Mouse (Mus musculus) midbrain, embryonic 14.5 days (tissue): ENCODE data around the gene Dlg2. TPM values are rescaled to one million over a fixed set of nuclear protein-coding genes. Genes with fewer than 3 reads are reported as not detected.

Experiments
- ATAC-seq: fragments of 200-750 bp; cut with Nextera tagmentation; 2 replicates; pipeline ENCODE4 v1.8.0; 2017; ENCODE audit warnings: moderate number of reproducible peaks, moderate library complexity; ENCODE audit not compliant: low FRiP score, low TSS enrichment
- DNase-seq: peaks from one replicate; pipeline ENCODE4 v3.0.0-alpha.2; 2015
- H3K27ac ChIP-seq: fragments of 300-500 bp; sonication (generic); replicated peaks from 2 replicates; pipeline ENCODE4 v1.5.1; 2014; ENCODE audit warnings: mild to moderate bottlenecking, low read depth, low read length, moderate library complexity
- H3K27me3 ChIP-seq: fragments of 300-500 bp; sonication (generic); 2 replicates; pipeline ENCODE4 v1.6.1; 2014; ENCODE audit warnings: low read length, control low read depth, mixed read lengths; ENCODE audit not compliant: control insufficient read depth, insufficient read depth
- H3K36me3 ChIP-seq: fragments of 300-500 bp; sonication (generic); 2 replicates; pipeline ENCODE4 v1.6.1; 2014; ENCODE audit warnings: low read length, control low read depth; ENCODE audit not compliant: control insufficient read depth, insufficient read depth
- H3K4me1 ChIP-seq: fragments of 300-500 bp; sonication (generic); 2 replicates; pipeline ENCODE4 v1.6.1; 2014; ENCODE audit warnings: mild to moderate bottlenecking, antibody characterized with exemption, low read length, control low read depth; ENCODE audit not compliant: control insufficient read depth, insufficient read depth
- H3K4me2 ChIP-seq: fragments of 300-500 bp; sonication (generic); 2 replicates; pipeline ENCODE4 v1.6.1; 2014; ENCODE audit warnings: mild to moderate bottlenecking, low read length, moderate library complexity
- H3K4me3 ChIP-seq: fragments of 300-500 bp; sonication (generic); replicated peaks from 2 replicates; pipeline ENCODE4 v1.5.1; 2014; ENCODE audit warnings: low read depth, low read length
- H3K9ac ChIP-seq: fragments of 300-500 bp; sonication (generic); replicated peaks from 2 replicates; pipeline ENCODE4 v1.6.1; 2014; ENCODE audit warnings: mild to moderate bottlenecking, low read length, moderate library complexity
- H3K9me3 ChIP-seq: fragments of 300-500 bp; sonication (generic); 2 replicates; pipeline ENCODE4 v1.6.1; 2016; ENCODE audit warnings: low read length, control low read depth, mixed read lengths; ENCODE audit not compliant: control insufficient read depth
- WGBS: fragments of 180-500 bp; shearing (Covaris S2); extraction: QIAGEN DNeasy Blood & Tissue Kit; methylation state at CpG from one replicate; pipeline ENCODE4 v1.1.7; 2014; 5-methylcytosine and 5-hydroxymethylcytosine counted together
- polyA plus RNA-seq: library from polyadenylated mRNA; unstranded; fragments of >200 nt; fragmentation: Nextera tagmentation; extraction: Ambion mirVana; gene quantifications from 2 replicates; pipeline ENCODE4 v1.2.1, GENCODE M21; 2014

The Dlg2 gene
- polyA plus RNA-seq = 19.3 and 32.7 TPM in 2 replicates

DNA sequence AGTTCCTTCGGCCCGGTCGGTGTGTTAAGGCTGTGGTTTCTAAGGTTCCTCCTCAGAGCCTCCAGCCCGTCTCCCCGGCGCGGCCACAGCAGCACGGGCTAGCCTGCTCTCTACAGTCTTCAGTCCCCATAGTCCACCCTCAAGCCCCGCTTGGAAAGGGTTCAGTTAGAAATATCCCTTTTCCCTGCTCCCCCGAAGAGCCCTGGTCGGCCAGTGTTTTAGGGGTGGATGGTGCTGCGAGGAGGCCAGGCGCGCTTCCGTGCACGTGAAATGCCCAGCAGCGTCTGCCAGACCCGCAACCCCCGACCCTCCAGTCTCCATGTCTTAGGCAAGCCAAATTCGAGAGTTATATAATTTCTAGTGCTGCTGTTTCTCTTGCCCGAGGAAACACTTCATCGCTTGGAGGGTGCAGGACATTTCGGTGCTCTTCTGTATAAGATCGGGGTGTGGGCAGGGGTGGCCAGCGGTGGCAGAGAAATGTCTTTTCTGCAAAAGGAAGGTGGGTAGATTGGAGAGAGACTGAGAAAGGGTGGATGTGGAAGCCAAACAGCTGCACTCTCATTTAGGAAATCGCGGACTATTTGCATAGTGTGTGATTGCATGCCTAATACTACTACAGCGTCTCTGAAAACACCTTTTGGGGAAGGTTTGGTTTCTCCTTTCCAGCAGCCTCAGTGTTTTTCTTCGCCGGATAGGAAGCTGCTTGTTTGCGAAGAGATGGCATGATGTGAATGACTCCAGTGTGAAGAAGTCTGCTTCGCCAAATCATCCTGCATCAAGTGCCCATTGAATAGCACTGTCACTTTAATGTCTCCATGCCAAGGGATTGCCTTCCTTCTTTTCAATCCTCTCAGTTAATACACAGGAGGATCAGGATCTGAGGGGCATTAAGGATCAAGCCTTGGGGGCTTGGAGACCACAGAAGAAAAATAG is at the start of gene Dlg2:
Gene Dlg2 (plus strand): TSS at position 360 of the 933 bp plus-strand sequence.
- H3K4me1 ChIP-seq = peaks cover 5% of the 10 kb centered on the region
- peak within 1 kb of the TSS; percentile 87 for H3K27ac ChIP-seq
- H3K4me3 ChIP-seq = peak within 1 kb of the TSS; percentile 57
- peak within 1 kb of the TSS; percentile 69 for H3K9ac ChIP-seq
- peaks cover 3% of the 10 kb centered on the region; the same call in 1 of the 2 replicates for H3K36me3 ChIP-seq
- no peaks in the 10 kb centered on the region for H3K27me3 ChIP-seq
- peak within 1 kb of the TSS; percentile 59 for H3K4me2 ChIP-seq
- under 1% methylated on average over 32 of the region's 32 CpGs for WGBS
- ATAC-seq = no peak
- no peaks in the 10 kb centered on the region for H3K9me3 ChIP-seq
- peak; percentile 76 for DNase-seq

GRCm38 (mm10) chr7:90427006-90427405 is 49.5 kb upstream of the Dlg2 start:
- H3K9ac ChIP-seq = peak overlapping the region; percentile 38
- peak overlapping the region; percentile 63 for H3K4me2 ChIP-seq
- WGBS = 71% methylated on average over 9 of the region's 9 CpGs
- H3K27me3 ChIP-seq = no peaks in the 10 kb centered on the region
- no peaks in the 10 kb centered on the region for H3K9me3 ChIP-seq
- ATAC-seq = no peak
- no peak for DNase-seq
- H3K36me3 ChIP-seq = no peaks in the 10 kb centered on the region
- 0 out of 2 replicates have a peak, but pooled peaks cover 3% of the 10 kb centered on the region for H3K4me1 ChIP-seq
- peak overlapping the region; percentile 39 for H3K4me3 ChIP-seq
- no peak overlapping the region for H3K27ac ChIP-seq

- no peaks in the 10 kb centered on the region for H3K27me3 ChIP-seq
- H3K4me3 ChIP-seq = no peak overlapping the region
- H3K4me1 ChIP-seq = no peaks in the 10 kb centered on the region
- ATAC-seq (no peak), DNase-seq (no peak)
- H3K9me3 ChIP-seq = no peaks in the 10 kb centered on the region
- H3K27ac ChIP-seq = no peak overlapping the region
- H3K4me2 ChIP-seq = no peak overlapping the region
- no peaks in the 10 kb centered on the region for H3K36me3 ChIP-seq
- H3K9ac ChIP-seq = no peak overlapping the region
Observed at GRCm38 (mm10) chr7:90432221-90432620, 44.3 kb upstream of the Dlg2 start.

- Histone ChIP-seq H3K36me3 (no peaks in the 10 kb centered on the region), H3K27me3 (no peaks in the 10 kb centered on the region), H3K27ac (no peak overlapping the region), H3K9ac (no peak overlapping the region), H3K4me2 (no peak overlapping the region), H3K4me1 (no peaks in the 10 kb centered on the region), H3K4me3 (no peak overlapping the region), H3K9me3 (no peaks in the 10 kb centered on the region)
- WGBS = 94% methylated on average over 4 of the region's 4 CpGs
- ATAC-seq (no peak), DNase-seq (no peak)
Observed at GRCm38 (mm10) chr7:90440044-90440443, 36.4 kb upstream of the Dlg2 start.

GRCm38 (mm10) chr7:90442070-90442469 is 34.4 kb upstream of the Dlg2 start:
- peaks cover under 1% of the 10 kb centered on the region; the same call in 1 of the 2 replicates for H3K36me3 ChIP-seq
- no peaks in the 10 kb centered on the region for H3K9me3 ChIP-seq
- no peaks in the 10 kb centered on the region for H3K27me3 ChIP-seq
- DNase-seq (no peak), ATAC-seq (peak; percentile 31; the same call in 1 of the 2 replicates)
- H3K27ac ChIP-seq = peak overlapping the region; percentile 98
- peak overlapping the region; percentile 65 for H3K9ac ChIP-seq
- H3K4me3 ChIP-seq = peak overlapping the region; percentile 96
- peaks cover 7% of the 10 kb centered on the region; the same call in 1 of the 2 replicates for H3K4me1 ChIP-seq
- 7% methylated on average over 4 of the region's 4 CpGs for WGBS
- H3K4me2 ChIP-seq = peak overlapping the region; percentile 93

- Histone ChIP-seq H3K9me3 (no peaks in the 10 kb centered on the region), H3K9ac (peak within 1 kb of the TSS; percentile 98), H3K36me3 (peaks cover 6% of the 10 kb centered on the region), H3K27me3 (no peaks in the 10 kb centered on the region), H3K27ac (peak within 1 kb of the TSS; percentile 98), H3K4me3 (peak within 1 kb of the TSS; percentile 96), H3K4me2 (peak within 1 kb of the TSS; percentile 93), H3K4me1 (peaks cover 7% of the 10 kb centered on the region; the same call in 1 of the 2 replicates)
- DNase-seq (peak; percentile 100), ATAC-seq (peak; percentile 96)
- WGBS = under 1% methylated on average over 54 of the region's 54 CpGs
Observed at GRCm38 (mm10) chr7:90442518-90443080, 33.9 kb upstream of the Dlg2 start, which contains the start of gene Crebzf. Gene Crebzf (plus strand): TSS chr7:90442729.

- ATAC-seq = peak; percentile 75
- H3K9ac ChIP-seq = peak overlapping the region; percentile 98
- under 1% methylated on average over 111 of the region's 123 CpGs for whole genome bisulfite sequencing
Observed at GRCm38 (mm10) chr7:90443101-90444091, 33.1 kb upstream of the Dlg2 start.

GRCm38 (mm10) chr7:90444206-90444605 is 32.3 kb upstream of the Dlg2 start:
- Histone ChIP-seq H3K27me3 (no peaks in the 10 kb centered on the region), H3K36me3 (peaks cover 17% of the 10 kb centered on the region), H3K4me1 (peaks cover 7% of the 10 kb centered on the region; the same call in 1 of the 2 replicates), H3K4me3 (peak overlapping the region; percentile 96), H3K27ac (no peak overlapping the region), H3K9me3 (no peaks in the 10 kb centered on the region), H3K9ac (peak overlapping the region; percentile 98), H3K4me2 (peak overlapping the region; percentile 93)
- DNase-seq = peak; percentile 43
- WGBS = 1% methylated on average over 6 of the region's 6 CpGs
- no peak for ATAC-seq

More at GRCm38 (mm10) chr7:90443101-90444091, 33.1 kb upstream of the Dlg2 start:
- no peaks in the 10 kb centered on the region for H3K27me3 ChIP-seq
- no peaks in the 10 kb centered on the region for H3K9me3 ChIP-seq
- peak overlapping the region; percentile 98 for H3K27ac ChIP-seq
- peak overlapping the region; percentile 93 for H3K4me2 ChIP-seq
- peaks cover 7% of the 10 kb centered on the region; the same call in 1 of the 2 replicates for H3K4me1 ChIP-seq
- H3K36me3 ChIP-seq = peaks cover 13% of the 10 kb centered on the region
- DNase-seq = peak; percentile 84
- peak overlapping the region; percentile 96 for H3K4me3 ChIP-seq
